Mouse (Mus musculus): ENCODE measurements at regions not wholly inside any gene's neighbourhood (a gene's known extent, or its start where the extent isn't known, plus 50 kb on each side); places are given as distances from the start of the nearest gene placed in this dataset.
A peak's percentile ranks its signal among the peaks of the same experiment; 100 is the strongest.

GRCm38 (mm10) chr3:123873709-123874108 lies 183.1 kb upstream of the Ndst3 start:
- Histone ChIP-seq H3K9me3 (ENCODE audit: control insufficient read depth, low read length) (no peaks in the 10 kb centered on the region), H3K36me3 (replicated peaks; ENCODE audit: control insufficient read depth, insufficient read depth) (no peaks in the 10 kb centered on the region), H3K9ac (no peak overlapping the region), H3K4me1 (replicated peaks; ENCODE audit: control insufficient read depth, insufficient read depth, low read length) (no peaks in the 10 kb centered on the region), H3K4me2 (replicated peaks) (no peak overlapping the region), H3K27me3 (ENCODE audit: control insufficient read depth, insufficient read depth, low read length) (no peaks in the 10 kb centered on the region), H3K4me3 (replicated peaks; ENCODE audit: low read length) (no peak overlapping the region), H3K27ac (no peak overlapping the region)
- whole genome bisulfite sequencing: 91% methylated on average over 2 of the region's 2 CpGs
- no peak for DNase-seq (ENCODE audit: low spot score)
- no peak for ATAC-seq (ENCODE audit: low FRiP score)

- H3K27ac ChIP-seq: no peak overlapping the region
- WGBS: 24% methylated on average over 3 of the region's 3 CpGs
- H3K9ac ChIP-seq: no peak overlapping the region
- H3K36me3 ChIP-seq (replicated peaks; ENCODE audit: control insufficient read depth, insufficient read depth): no peaks in the 10 kb centered on the region
- H3K4me3 ChIP-seq (replicated peaks; ENCODE audit: low read length): no peak overlapping the region
- no peak overlapping the region for H3K4me2 ChIP-seq (replicated peaks)
- H3K9me3 ChIP-seq (ENCODE audit: control insufficient read depth, low read length): no peaks in the 10 kb centered on the region
- ATAC-seq (ENCODE audit: low FRiP score) (no peak), DNase-seq (ENCODE audit: low spot score) (no peak)
- no peaks in the 10 kb centered on the region for H3K27me3 ChIP-seq (ENCODE audit: control insufficient read depth, insufficient read depth, low read length)
- H3K4me1 ChIP-seq (replicated peaks; ENCODE audit: control insufficient read depth, insufficient read depth, low read length): 0 out of 2 replicates have a peak, but pooled peaks cover 5% of the 10 kb centered on the region
Measured at GRCm38 (mm10) chr3:123893691-123894090, 203.0 kb upstream of the Ndst3 start.

- WGBS: 26% methylated on average over 9 of the region's 9 CpGs
- H3K27me3 ChIP-seq (ENCODE audit: control insufficient read depth, insufficient read depth, low read length): no peaks in the 10 kb centered on the region
- DNase-seq (ENCODE audit: low spot score) (peak; percentile 33), ATAC-seq (ENCODE audit: low FRiP score) (peak; percentile 81; the same call in 1 of the 2 replicates)
- H3K27ac ChIP-seq: peak overlapping the region; percentile 34
- no peaks in the 10 kb centered on the region; the same call in 1 of the 2 replicates for H3K4me1 ChIP-seq (replicated peaks; ENCODE audit: control insufficient read depth, insufficient read depth, low read length)
- H3K9ac ChIP-seq: 0 out of 2 replicates have a peak overlapping the region, but pooled peaks have one; percentile 16
- H3K9me3 ChIP-seq (ENCODE audit: control insufficient read depth, low read length): no peaks in the 10 kb centered on the region
- no peaks in the 10 kb centered on the region for H3K36me3 ChIP-seq (replicated peaks; ENCODE audit: control insufficient read depth, insufficient read depth)
- H3K4me3 ChIP-seq (replicated peaks; ENCODE audit: low read length): no peak overlapping the region
- no peak overlapping the region for H3K4me2 ChIP-seq (replicated peaks)
Measured at GRCm38 (mm10) chr3:123905928-123906721, 215.5 kb upstream of the Ndst3 start.

GRCm38 (mm10) chr3:123918140-123918539 lies 227.5 kb upstream of the Ndst3 start:
- Histone ChIP-seq H3K9ac (no peak overlapping the region), H3K27me3 (ENCODE audit: control insufficient read depth, insufficient read depth, low read length) (no peaks in the 10 kb centered on the region), H3K27ac (no peak overlapping the region), H3K4me2 (replicated peaks) (no peak overlapping the region), H3K9me3 (ENCODE audit: control insufficient read depth, low read length) (no peaks in the 10 kb centered on the region), H3K4me3 (replicated peaks; ENCODE audit: low read length) (no peak overlapping the region), H3K36me3 (replicated peaks; ENCODE audit: control insufficient read depth, insufficient read depth) (no peaks in the 10 kb centered on the region), H3K4me1 (replicated peaks; ENCODE audit: control insufficient read depth, insufficient read depth, low read length) (no peaks in the 10 kb centered on the region)
- DNase-seq (ENCODE audit: low spot score) (no peak), ATAC-seq (ENCODE audit: low FRiP score) (no peak)
- 58% methylated on average over 3 of the region's 3 CpGs for WGBS

GRCm38 (mm10) chr3:123952121-123952520 lies 261.5 kb upstream of the Ndst3 start:
- Histone ChIP-seq H3K27ac (no peak overlapping the region), H3K27me3 (ENCODE audit: control insufficient read depth, insufficient read depth, low read length) (no peaks in the 10 kb centered on the region), H3K36me3 (replicated peaks; ENCODE audit: control insufficient read depth, insufficient read depth) (no peaks in the 10 kb centered on the region), H3K4me2 (replicated peaks) (no peak overlapping the region), H3K9ac (no peak overlapping the region), H3K4me1 (replicated peaks; ENCODE audit: control insufficient read depth, insufficient read depth, low read length) (no peaks in the 10 kb centered on the region), H3K9me3 (ENCODE audit: control insufficient read depth, low read length) (no peaks in the 10 kb centered on the region), H3K4me3 (replicated peaks; ENCODE audit: low read length) (no peak overlapping the region)
- ATAC-seq (ENCODE audit: low FRiP score): no peak
- DNase-seq (ENCODE audit: low spot score): no peak
- WGBS: 82% methylated on average over 6 of the region's 6 CpGs

GRCm38 (mm10) chr3:123967373-123967772 lies 276.7 kb upstream of the Ndst3 start:
- Histone ChIP-seq H3K9me3 (ENCODE audit: control insufficient read depth, low read length) (no peaks in the 10 kb centered on the region), H3K4me3 (replicated peaks; ENCODE audit: low read length) (no peak overlapping the region), H3K27ac (no peak overlapping the region), H3K27me3 (ENCODE audit: control insufficient read depth, insufficient read depth, low read length) (no peaks in the 10 kb centered on the region), H3K9ac (no peak overlapping the region), H3K4me2 (replicated peaks) (no peak overlapping the region), H3K4me1 (replicated peaks; ENCODE audit: control insufficient read depth, insufficient read depth, low read length) (no peaks in the 10 kb centered on the region), H3K36me3 (replicated peaks; ENCODE audit: control insufficient read depth, insufficient read depth) (no peaks in the 10 kb centered on the region)
- WGBS: 95% methylated on average over 3 of the region's 3 CpGs
- no peak for DNase-seq (ENCODE audit: low spot score)
- no peak for ATAC-seq (ENCODE audit: low FRiP score)

GRCm38 (mm10) chr3:123972367-123972766 lies 281.7 kb upstream of the Ndst3 start:
- H3K27me3 ChIP-seq (ENCODE audit: control insufficient read depth, insufficient read depth, low read length): no peaks in the 10 kb centered on the region
- H3K4me1 ChIP-seq (replicated peaks; ENCODE audit: control insufficient read depth, insufficient read depth, low read length): no peaks in the 10 kb centered on the region
- no peak overlapping the region for H3K9ac ChIP-seq
- WGBS: 80% methylated on average over 3 of the region's 3 CpGs
- H3K9me3 ChIP-seq (ENCODE audit: control insufficient read depth, low read length): no peaks in the 10 kb centered on the region
- ATAC-seq (ENCODE audit: low FRiP score): no peak
- no peak for DNase-seq (ENCODE audit: low spot score)
- H3K27ac ChIP-seq: no peak overlapping the region
- H3K36me3 ChIP-seq (replicated peaks; ENCODE audit: control insufficient read depth, insufficient read depth): no peaks in the 10 kb centered on the region
- H3K4me3 ChIP-seq (replicated peaks; ENCODE audit: low read length): no peak overlapping the region
- no peak overlapping the region for H3K4me2 ChIP-seq (replicated peaks)

- DNase-seq (ENCODE audit: low spot score) (peak; percentile 34), ATAC-seq (ENCODE audit: low FRiP score) (0 out of 2 replicates have a peak, but pooled peaks have one; percentile 60)
- H3K27ac ChIP-seq: peak overlapping the region; percentile 3; the same call in 1 of the 2 replicates
Measured at GRCm38 (mm10) chr3:123973806-123974576, 283.3 kb upstream of the Ndst3 start.

GRCm38 (mm10) chr3:123976475-123976874 lies 285.8 kb upstream of the Ndst3 start:
- Histone ChIP-seq H3K9me3 (ENCODE audit: control insufficient read depth, low read length) (no peaks in the 10 kb centered on the region), H3K27me3 (ENCODE audit: control insufficient read depth, insufficient read depth, low read length) (no peaks in the 10 kb centered on the region), H3K4me2 (replicated peaks) (no peak overlapping the region), H3K27ac (no peak overlapping the region), H3K4me3 (replicated peaks; ENCODE audit: low read length) (no peak overlapping the region), H3K9ac (no peak overlapping the region), H3K36me3 (replicated peaks; ENCODE audit: control insufficient read depth, insufficient read depth) (no peaks in the 10 kb centered on the region), H3K4me1 (replicated peaks; ENCODE audit: control insufficient read depth, insufficient read depth, low read length) (no peaks in the 10 kb centered on the region)
- WGBS: 85% methylated on average over 3 of the region's 3 CpGs
- ATAC-seq (ENCODE audit: low FRiP score) (no peak), DNase-seq (ENCODE audit: low spot score) (no peak)

More at GRCm38 (mm10) chr3:123973806-123974576, 283.3 kb upstream of the Ndst3 start:
- WGBS: 73% methylated on average over 16 of the region's 16 CpGs
- no peaks in the 10 kb centered on the region for H3K9me3 ChIP-seq (ENCODE audit: control insufficient read depth, low read length)
- no peak overlapping the region for H3K4me2 ChIP-seq (replicated peaks)
- H3K36me3 ChIP-seq (replicated peaks; ENCODE audit: control insufficient read depth, insufficient read depth): no peaks in the 10 kb centered on the region
- no peaks in the 10 kb centered on the region for H3K4me1 ChIP-seq (replicated peaks; ENCODE audit: control insufficient read depth, insufficient read depth, low read length)
- no peak overlapping the region for H3K9ac ChIP-seq
- no peak overlapping the region for H3K4me3 ChIP-seq (replicated peaks; ENCODE audit: low read length)
- no peaks in the 10 kb centered on the region for H3K27me3 ChIP-seq (ENCODE audit: control insufficient read depth, insufficient read depth, low read length)

Measured in hindbrain, embryonic 14.5 days (tissue).